Mouse (Mus musculus) liver, embryonic 14.5 days (tissue): ENCODE results near the gene Med19. TPM values are rescaled to one million over a fixed set of nuclear protein-coding genes. Genes with fewer than 3 reads are reported as not detected.

Experiments used
- ATAC-seq: fragments of 200-750 bp; cut with Nextera tagmentation; 2 replicates; pipeline ENCODE4 v1.8.0; 2017; ENCODE audit warnings: moderate number of reproducible peaks, mild to moderate bottlenecking, moderate library complexity; ENCODE audit not compliant: insufficient read depth
- DNase-seq, 3 experiments: peaks; one replicate each; pipeline ENCODE4 v3.0.0-alpha.2; 2012 to 2013; ENCODE audit warnings: low read depth in 3 of 3, low spot score in 3 of 3
- H3K27ac ChIP-seq: fragments of 300-500 bp; sonication (generic); 2 replicates; pipeline ENCODE4 v1.5.1; 2014; ENCODE audit warnings: moderate library complexity, mild to moderate bottlenecking, control low read depth, inconsistent platforms
- H3K27me3 ChIP-seq: fragments of 300-500 bp; sonication (generic); 2 replicates; pipeline ENCODE4 v1.6.1; 2014; ENCODE audit warnings: mild to moderate bottlenecking, low read length, moderate library complexity; ENCODE audit not compliant: control insufficient read depth, insufficient read depth
- H3K36me3 ChIP-seq: fragments of 300-500 bp; sonication (generic); replicated peaks from 2 replicates; pipeline ENCODE4 v1.6.1; 2014; ENCODE audit warnings: low read depth; ENCODE audit not compliant: control insufficient read depth, insufficient read depth
- H3K4me1 ChIP-seq, 2 experiments: fragments of 200-500 bp in 1 of 2; fragments of 300-500 bp in 1 of 2; sonication (generic) in 1 of 2; replicated peaks; 2 replicates each; pipeline ENCODE4 v1.6.1; 2012 to 2014; ENCODE audit warnings: antibody characterized with exemption in 1 of 2, inconsistent platforms in 1 of 2, low read length in 1 of 2; ENCODE audit not compliant: control insufficient read depth in 2 of 2, insufficient read depth in 2 of 2
- H3K4me2 ChIP-seq: fragments of 300-500 bp; sonication (generic); 2 replicates; pipeline ENCODE4 v1.6.1; 2014; ENCODE audit warnings: low read depth, mild to moderate bottlenecking, control low read depth, moderate library complexity
- H3K4me3 ChIP-seq, 2 experiments: fragments of 200-500 bp in 1 of 2; fragments of 300-500 bp in 1 of 2; sonication (generic) in 1 of 2; 2 replicates each; pipeline ENCODE4 v1.5.1; 2012 to 2014; ENCODE audit warnings: low read depth in 2 of 2, low read length in 2 of 2, mild to moderate bottlenecking in 2 of 2, control low read depth in 1 of 2, inconsistent platforms in 1 of 2, moderate library complexity in 1 of 2; ENCODE audit not compliant: insufficient read depth in 1 of 2
- H3K9ac ChIP-seq: fragments of 300-500 bp; sonication (generic); replicated peaks from 2 replicates; pipeline ENCODE4 v1.6.1; 2014; ENCODE audit warnings: mild to moderate bottlenecking, control low read depth, moderate library complexity
- H3K9me3 ChIP-seq: fragments of 300-500 bp; sonication (generic); 2 replicates; pipeline ENCODE4 v1.6.1; 2016; ENCODE audit warnings: low read length, mixed read lengths; ENCODE audit not compliant: control insufficient read depth
- CTCF ChIP-seq: IDR thresholded peaks from 2 replicates; pipeline ENCODE4 v1.5.1; 2016; ENCODE audit warnings: antibody characterized with exemption, low read depth, control low read depth
- EP300 ChIP-seq: IDR thresholded peaks from 2 replicates; pipeline ENCODE4 v1.6.1; 2016; ENCODE audit warnings: antibody characterized with exemption, low read depth
- WGBS: fragments of 180-500 bp; shearing (Covaris S2); extraction: QIAGEN DNeasy Blood & Tissue Kit; methylation state at CpG from one replicate; pipeline ENCODE4 v1.1.7; 2014; ENCODE audit not compliant: insufficient replicate concordance; 5-methylcytosine and 5-hydroxymethylcytosine counted together
- polyA plus RNA-seq, 2 experiments: library from polyadenylated mRNA; depleted of rRNA in 1 of 2; stranded (reverse) in 1 of 2; unstranded in 1 of 2; fragments of >200 nt; fragmentation: Nextera tagmentation in 1 of 2; extraction: Ambion mirVana in 1 of 2; gene quantifications; 2 replicates each; pipeline versions ENCODE4 v1.2.1 to v1.2.3; 2012 to 2014

Med19 gene
- polyA plus RNA-seq, 2 experiments: 12.3 to 22.4 TPM

- 8% methylated on average over 22 of the region's 22 CpGs for WGBS
- peak overlapping the region; percentile 59 for H3K27ac ChIP-seq
- ATAC-seq (peak; percentile 42), DNase-seq (no peak)
- peaks cover 19 to 28% of the 10 kb centered on the region in 2 experiments for H3K4me1 ChIP-seq
- H3K27me3 ChIP-seq: no peaks in the 10 kb centered on the region
- TF ChIP-seq EP300: no peak
- peak; percentile 77 for TF ChIP-seq CTCF
- no peaks in the 10 kb centered on the region for H3K9me3 ChIP-seq
- H3K36me3 ChIP-seq: peaks cover 34% of the 10 kb centered on the region
- H3K4me2 ChIP-seq: peak overlapping the region; percentile 94
- H3K4me3 ChIP-seq: peak overlapping the region; percentile 85 to 96
- H3K9ac ChIP-seq: peak overlapping the region; percentile 78
These were observed 783 bp upstream of the Med19 start for GRCm38 (mm10) chr2:84677270-84677967.

- H3K4me1 ChIP-seq: peaks cover 25 to 31% of the 10 kb centered on the region in 2 experiments
- H3K9me3 ChIP-seq: no peaks in the 10 kb centered on the region
- 9% methylated on average over 8 of the region's 8 CpGs for WGBS
- peak within 1 kb of the TSS; percentile 96 to 98 for H3K4me3 ChIP-seq
- H3K36me3 ChIP-seq: peaks cover 22% of the 10 kb centered on the region
- H3K27me3 ChIP-seq: no peaks in the 10 kb centered on the region
- peak within 1 kb of the TSS; percentile 97 for H3K4me2 ChIP-seq
- no peak for ATAC-seq
- H3K27ac ChIP-seq: peak within 1 kb of the TSS; percentile 74
- peak within 1 kb of the TSS; percentile 85 for H3K9ac ChIP-seq
- DNase-seq: no peak
- TF ChIP-seq EP300: no peak
- no peak for TF ChIP-seq CTCF
These were observed 814 bp downstream of the Med19 start, which contains the start of gene Tmx2 for GRCm38 (mm10) chr2:84679016-84679415. Gene Tmx2 (minus strand): TSS chr2:84679140.

GRCm38 (mm10) chr2:84682605-84683183 is 4.5 kb downstream of the Med19 start:
- H3K27ac ChIP-seq: peak overlapping the region; percentile 98
- DNase-seq (peak; percentile 62 to 74 (median 65)), ATAC-seq (peak; percentile 52)
- peak overlapping the region; percentile 41 to 53 for H3K4me3 ChIP-seq
- peak overlapping the region; percentile 67 for H3K9ac ChIP-seq
- no peak for TF ChIP-seq CTCF
- TF ChIP-seq EP300: peak; percentile 79
- H3K36me3 ChIP-seq: peaks cover 37% of the 10 kb centered on the region
- H3K9me3 ChIP-seq: no peaks in the 10 kb centered on the region
- peak overlapping the region; percentile 78 for H3K4me2 ChIP-seq
- peaks cover 17 to 21% of the 10 kb centered on the region in 2 experiments for H3K4me1 ChIP-seq
- WGBS: 15% methylated on average over 6 of the region's 6 CpGs
- no peaks in the 10 kb centered on the region for H3K27me3 ChIP-seq

GRCm38 (mm10) chr2:84688080-84688844 is 10.1 kb downstream of the Med19 start:
- DNase-seq: no peak
- 62% methylated on average over 2 of the region's 2 CpGs for WGBS
- Histone ChIP-seq H3K9ac (no peak overlapping the region), H3K9me3 (no peaks in the 10 kb centered on the region), H3K4me2 (no peak overlapping the region), H3K4me3 (no peak overlapping the region), H3K27ac (no peak overlapping the region; the same call in 1 of the 2 replicates), H3K36me3 (peaks cover 84% of the 10 kb centered on the region), H3K4me1 (peaks cover 6 to 11% of the 10 kb centered on the region in 2 experiments), H3K27me3 (no peaks in the 10 kb centered on the region)
- peak; percentile 37; the same call in 1 of the 2 replicates for TF ChIP-seq EP300
- TF ChIP-seq CTCF: no peak
- no peak for ATAC-seq
